Mouse (Mus musculus) small intestine, adult 2 months (tissue): ENCODE measurements at regions not wholly inside any gene's neighbourhood (a gene's known extent, or its start where the extent isn't known, plus 50 kb on each side); places are given as distances from the start of the nearest gene placed in this dataset.

ENCODE experiments used
- CTCF ChIP-seq: fragments of 200-500 bp; IDR thresholded peaks from 2 replicates; pipeline ENCODE4 v1.5.1; 2012; ENCODE audit warnings: low read depth, mild to moderate bottlenecking, control low read depth, inconsistent platforms, low read length, moderate library complexity, mixed read lengths; ENCODE audit not compliant: insufficient replicate concordance, insufficient read length; ENCODE audit errors: extremely low read depth
- POLR2A ChIP-seq: fragments of 200-500 bp; IDR thresholded peaks from 2 replicates; pipeline ENCODE4 v1.6.1; 2012; ENCODE audit warnings: low read depth, mild to moderate bottlenecking, control low read depth, inconsistent platforms, low read length, moderate library complexity

GRCm38 (mm10) chr4:71585880-71586279, 171.9 kb downstream of the Gm11232 start:
- TF ChIP-seq CTCF: no peak
- no peak for TF ChIP-seq POLR2A
